Mouse (Mus musculus): ENCODE results near the gene Sprr1a.
"Not testable (repeated sequence)": the region's sequence is repeated elsewhere in the genome, so short reads cannot be mapped to it uniquely, and the experiment has no call there.

The Sprr1a gene

DNA sequence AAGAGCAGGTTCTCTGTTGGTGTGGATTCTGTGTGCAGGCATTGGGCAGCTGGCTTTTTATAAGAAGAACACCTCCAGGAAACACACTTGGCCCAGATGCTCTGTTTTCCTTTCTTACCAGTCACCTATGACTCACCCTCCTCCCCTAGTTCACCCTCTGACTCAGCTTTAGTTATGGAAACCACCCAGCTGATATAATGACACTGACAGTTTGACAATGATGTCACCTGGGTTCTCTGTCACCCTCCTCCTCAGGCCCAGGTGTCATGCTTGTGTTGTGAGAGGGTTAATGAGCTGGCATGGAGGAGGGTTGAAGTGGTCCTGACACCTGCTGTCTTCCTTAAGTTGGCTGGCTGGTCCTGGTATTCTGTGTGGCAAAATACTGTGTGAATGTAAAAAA, at the start of gene Sprr1a:
Gene Sprr1a, minus strand, starts transcription at position 33 of the 400 bp plus-strand sequence.
- DNase-seq, result no peak

DNA sequence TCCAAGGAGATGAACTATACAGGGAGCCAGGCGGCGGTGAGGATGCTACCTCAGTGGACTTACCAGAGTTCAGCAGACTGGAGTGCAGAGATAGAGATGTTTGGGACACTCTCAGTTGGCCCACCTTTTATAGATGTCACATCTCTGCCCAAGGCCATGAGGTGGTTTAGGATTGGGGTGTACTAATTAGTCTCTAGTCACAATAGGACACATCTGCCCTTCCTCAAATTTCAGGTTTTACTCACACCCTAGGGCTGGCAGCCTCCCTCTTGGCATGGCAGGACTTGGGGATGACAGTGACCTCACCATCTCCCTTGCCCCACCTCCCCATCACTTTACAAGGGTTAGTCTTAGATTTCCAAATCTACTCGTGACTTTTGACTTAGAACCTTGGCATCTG, 48.7 kb upstream of the Sprr1a start, which contains the start of gene 2310046K23Rik:
Gene 2310046K23Rik, minus strand, starts transcription at position 101 of the 400 bp plus-strand sequence.
- DNase-seq, result no peak

DNA sequence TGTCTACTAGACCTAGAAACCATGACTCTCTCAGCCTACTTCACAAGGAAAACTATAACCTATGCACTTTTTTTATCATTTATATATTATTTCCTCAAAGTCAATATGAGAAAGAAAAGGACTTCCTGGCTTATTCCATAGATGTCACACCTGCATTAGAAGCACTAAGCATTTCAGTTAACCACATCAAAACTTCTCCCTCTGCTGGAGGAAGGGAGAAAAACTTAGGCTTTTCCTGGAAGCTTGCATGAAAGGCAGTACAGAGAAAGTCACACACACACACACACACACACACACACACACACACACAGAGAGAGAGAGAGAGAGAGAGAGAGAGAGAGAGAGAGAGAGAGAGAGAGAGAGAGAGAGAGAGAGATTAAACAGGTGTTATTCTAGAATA, 26.6 kb upstream of the Sprr1a start:
- DNase-seq, result no peak

DNA sequence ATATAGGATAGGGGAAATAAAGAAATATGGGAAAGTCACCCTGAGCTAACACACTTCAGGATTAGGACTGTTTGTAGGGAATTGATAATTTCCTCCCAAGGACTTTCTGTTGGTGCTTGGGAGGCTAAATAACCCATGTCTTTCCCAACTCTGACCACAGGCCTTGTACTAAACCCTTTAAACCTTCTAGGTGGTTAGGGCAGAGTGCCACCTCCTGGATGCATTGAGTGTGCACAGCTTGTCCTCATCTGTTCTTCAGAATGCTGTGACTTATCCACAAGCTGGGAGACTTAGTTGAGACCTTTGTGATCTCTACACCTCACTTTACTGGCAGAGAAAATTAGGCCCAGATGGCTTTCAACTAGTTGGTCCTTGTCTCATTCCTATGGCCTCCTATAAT, 25.1 kb upstream of the Sprr1a start:
- DNase-seq, result no peak

DNA sequence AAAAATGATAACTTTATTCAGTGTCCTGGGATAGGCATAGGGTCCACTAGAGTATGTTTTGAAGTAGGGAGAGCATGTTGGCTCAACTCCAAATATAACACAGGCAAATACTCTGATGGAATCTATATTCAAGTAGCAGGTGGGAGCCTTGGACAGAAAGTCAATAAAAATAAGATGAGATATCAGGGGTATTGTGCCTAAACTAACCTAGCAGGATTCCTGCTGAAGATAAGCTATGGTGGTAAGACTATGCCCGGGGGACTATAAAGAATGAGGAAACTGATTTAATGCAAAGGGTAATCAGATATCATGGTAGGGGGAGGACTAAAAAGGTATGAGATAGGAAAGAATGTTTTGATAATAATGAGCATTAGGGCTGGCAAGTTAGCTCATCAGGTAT, 22.5 kb upstream of the Sprr1a start:
- no peak for DNase-seq

DNA sequence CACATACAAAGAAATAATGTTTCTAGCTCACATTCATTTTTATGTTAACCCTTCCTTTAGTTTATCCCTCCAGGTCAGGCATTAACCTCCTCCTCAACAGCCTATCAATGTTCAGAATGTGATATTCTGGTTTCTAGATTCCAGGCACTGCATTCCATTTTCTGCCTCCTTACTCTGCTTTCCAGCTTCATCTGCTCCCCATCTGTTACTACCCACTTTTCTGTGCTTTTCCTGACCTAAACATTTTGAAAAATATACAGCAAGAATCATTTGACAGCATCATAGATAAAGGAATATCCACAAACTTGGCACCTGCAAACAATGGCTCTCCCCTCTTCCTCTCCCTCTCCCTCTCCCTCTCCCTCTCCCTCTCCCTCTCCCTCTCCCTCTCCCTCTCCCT, 17.8 kb upstream of the Sprr1a start:
- DNase-seq, result no peak

DNA sequence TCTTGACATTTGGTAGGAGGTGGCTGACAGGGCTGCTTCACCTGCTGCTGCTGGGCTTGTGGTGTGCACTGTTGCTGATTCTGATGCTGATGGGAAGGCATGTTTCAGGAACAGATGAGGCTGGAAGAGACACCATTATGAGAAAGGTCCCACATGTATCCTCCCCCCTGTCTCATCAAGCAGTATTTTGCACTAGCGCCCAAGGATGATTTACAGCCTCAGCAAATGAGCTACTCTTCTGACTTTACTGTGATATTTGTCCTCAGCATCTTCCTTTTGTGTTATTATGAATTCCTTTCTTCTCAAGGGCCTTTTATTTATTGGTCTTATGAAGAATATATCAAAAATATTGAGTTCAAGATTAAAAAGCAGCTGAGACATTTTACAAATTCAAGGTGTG, 14.7 kb upstream of the Sprr1a start, which contains the start of gene Sprr4:
Gene Sprr4, minus strand, starts transcription at position 101 of the 400 bp plus-strand sequence.
- DNase-seq, result no peak

DNA sequence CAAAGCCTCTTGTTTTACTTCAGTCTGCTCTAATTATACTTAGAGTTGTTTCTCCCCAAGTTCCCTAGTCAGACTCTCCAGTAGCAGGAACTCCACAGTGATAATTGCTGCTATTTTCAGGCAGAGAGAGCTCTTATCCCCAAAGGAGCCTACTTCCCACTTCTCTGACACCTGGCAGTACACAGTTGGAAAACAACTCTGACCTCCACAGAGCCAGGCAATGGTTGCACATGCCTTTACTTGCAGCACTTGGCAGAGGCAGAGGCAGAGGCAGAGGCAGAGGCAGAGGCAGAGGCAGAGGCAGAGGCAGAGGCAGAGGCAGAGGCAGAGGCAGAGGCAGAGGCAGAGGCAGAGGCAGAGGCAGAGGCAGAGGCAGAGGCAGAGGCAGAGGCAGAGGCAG, 4.6 kb upstream of the Sprr1a start:
- not testable (repeated sequence) for DNase-seq

DNA sequence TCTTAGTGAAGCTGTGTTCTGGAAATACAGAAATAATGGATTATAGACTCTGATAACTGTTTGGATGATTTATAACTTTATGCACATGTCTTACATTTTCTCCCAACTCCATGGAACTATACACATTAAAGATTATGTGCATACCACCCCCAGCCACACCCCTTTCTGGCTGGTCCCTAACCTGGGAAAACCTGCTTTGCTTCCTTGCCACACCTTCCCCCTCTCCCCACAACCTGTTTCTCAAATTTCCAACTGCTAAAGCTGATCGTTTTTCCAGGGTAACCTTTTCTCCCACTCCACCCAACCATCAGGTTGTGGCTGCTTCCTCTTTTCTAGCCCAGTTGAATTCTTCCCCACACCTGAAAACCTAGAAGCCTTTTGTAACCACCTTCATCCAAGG, 612 bp upstream of the Sprr1a start:
- no peak for DNase-seq

DNA sequence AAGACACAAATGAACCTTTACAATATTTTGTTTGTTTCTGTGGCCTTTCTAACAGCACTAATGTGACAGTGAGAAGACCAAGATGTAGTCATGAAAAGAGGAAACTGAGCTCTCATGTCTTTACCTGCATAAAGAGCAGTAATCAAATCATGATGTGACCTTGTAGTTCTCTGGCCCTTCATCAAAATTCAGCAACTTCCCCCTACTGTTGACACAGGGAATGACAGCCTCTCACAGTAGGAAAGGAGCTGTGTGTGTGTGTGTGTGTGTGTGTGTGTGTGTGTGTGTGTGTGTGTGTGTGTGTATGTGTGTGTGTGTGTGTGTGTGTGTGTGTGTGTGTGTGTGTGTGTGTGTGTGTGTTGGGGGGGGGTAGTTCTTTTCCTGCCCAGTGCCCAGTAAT, 4.4 kb downstream of the Sprr1a start:
- DNase-seq, result not testable (repeated sequence)

DNA sequence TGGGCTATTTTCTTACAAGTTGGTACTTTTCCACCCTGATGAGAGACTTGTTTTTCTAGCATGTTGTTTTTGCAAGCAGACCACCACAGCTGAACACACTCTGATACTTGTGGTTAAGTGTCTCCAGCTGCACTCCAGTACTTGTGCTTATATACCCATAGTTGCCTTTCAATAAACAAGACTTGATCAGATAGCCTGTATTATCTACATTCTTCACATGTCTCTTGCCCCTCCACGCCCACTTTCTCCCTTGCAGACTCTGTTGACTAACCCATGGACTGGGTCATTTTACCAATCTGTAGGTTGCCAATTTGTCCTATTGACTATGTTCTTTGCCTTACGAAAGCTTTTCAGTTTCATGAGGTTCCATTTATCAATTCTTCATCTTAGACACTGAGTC, 15.6 kb downstream of the Sprr1a start:
- no peak for DNase-seq

DNA sequence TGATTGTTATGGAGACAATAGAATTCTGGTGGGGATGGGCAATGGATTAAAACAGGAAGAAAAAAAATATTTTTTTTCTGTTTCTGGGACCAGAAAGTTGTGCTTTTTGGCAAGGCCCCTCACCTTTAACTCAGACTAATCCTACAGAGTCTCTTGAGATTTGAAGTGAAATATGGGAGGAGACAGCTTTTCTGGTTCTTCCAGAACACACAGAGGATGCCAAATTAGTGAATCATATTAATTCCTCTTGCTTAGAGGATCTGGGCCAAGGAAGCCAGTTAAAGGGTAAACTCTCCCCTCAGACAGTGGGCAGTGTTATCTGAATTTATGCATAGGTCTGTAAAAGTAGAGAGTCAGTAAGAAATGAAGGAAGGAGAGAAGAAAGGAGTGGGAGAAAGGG, 18.3 kb downstream of the Sprr1a start:
- DNase-seq, result no peak

DNA sequence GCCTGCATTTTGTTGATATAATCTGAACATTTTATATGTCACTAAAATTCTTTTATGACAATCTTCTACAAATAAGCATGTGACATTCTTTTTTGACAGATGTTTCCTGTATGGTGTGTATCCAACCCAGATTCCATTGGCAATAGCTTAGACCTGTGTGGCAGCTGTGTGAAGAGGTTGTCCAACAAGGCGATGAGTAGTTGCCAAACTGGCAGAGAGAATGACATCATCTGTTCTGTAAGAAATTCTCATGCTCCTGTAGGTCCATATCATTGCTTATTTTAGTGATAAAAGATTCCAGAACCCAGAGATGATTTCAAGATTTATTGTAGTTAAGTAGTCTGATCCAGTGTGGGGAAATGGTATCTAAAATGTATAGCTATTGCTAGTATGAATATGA, 19.1 kb downstream of the Sprr1a start:
- DNase-seq, result no peak

DNA sequence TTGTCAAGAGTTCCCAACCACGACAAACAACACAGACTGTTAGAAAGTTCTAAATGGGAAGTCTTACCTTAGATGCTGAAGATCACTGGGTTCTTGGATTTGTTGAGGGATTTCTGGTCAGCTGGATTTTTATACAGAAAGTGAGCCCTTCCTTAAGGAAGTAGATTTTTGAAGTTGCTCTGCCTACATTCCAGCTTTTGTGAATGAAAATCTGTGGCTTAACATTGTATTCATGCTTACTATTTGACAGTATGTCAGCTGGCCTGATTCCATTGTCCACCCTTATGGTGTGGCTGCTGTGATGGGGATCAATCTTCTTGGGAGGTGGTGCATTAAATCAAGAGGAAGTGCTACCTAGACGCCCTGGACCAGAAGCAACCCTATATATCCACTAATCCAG, 27.1 kb downstream of the Sprr1a start, which contains the start of gene Sprr3:
Gene Sprr3, minus strand, starts transcription at position 101 of the 400 bp plus-strand sequence.
- DNase-seq, result no peak

DNA sequence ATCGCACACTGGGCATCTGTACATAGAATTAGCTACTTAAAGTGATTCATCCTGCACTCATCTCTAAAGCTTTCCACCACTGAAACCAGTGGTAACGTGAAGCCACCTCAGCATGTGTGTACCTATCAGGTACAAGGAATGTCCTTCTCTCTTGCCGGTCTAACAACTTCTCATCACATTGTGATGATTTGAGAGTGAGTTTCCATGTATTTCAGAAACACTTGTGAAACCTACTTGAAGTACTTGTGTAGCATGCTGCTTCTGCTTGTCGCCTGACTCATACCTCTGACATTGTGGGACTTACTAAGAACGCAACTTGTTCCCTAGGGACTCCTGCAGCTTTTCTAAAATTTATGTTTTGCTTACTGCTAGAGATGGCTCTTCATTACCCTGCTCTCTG, 30.5 kb downstream of the Sprr1a start:
- no peak for DNase-seq

DNA sequence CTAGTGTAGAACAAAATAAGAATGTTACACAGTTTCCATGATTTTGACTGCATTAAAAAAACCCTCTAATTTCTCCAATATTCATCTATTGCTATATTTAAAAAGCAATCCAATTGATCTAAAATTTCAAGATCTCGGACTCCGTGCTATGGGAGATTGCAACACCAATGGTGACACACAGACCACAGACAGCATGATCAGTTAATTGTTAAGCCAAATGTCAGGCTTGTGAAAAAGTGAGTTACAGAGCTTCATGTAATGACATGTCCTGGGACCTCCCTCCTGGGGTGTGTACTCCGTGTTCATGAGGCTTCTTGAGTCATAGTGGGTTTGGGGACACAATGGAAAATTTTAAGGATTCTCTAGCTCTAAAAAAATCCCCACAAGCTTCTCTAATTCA, 45.5 kb downstream of the Sprr1a start:
- no peak for DNase-seq

DNA sequence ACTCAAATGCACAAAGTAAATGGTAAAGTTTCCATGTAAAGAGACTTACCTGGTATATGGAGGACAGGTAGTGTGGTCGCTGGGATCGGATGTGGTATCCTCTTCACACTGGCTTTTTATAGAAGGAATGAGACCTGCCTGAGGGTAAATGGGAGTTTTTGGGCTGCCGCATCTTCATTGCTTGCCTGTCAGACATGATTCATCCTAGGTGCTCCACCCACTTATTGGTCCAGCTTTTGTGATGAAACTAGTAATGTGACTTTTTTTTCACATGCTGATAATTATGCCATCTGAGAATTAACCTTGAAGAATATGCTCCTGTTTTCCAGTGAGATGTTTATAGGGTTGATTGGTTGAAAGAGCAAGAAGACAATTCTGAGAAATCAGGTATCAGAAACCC, 47.0 kb downstream of the Sprr1a start, which contains the start of gene Sprr1b:
Gene Sprr1b, minus strand, starts transcription at position 101 of the 400 bp plus-strand sequence.
- DNase-seq, result no peak

Measured in spleen, adult 18-20 months (tissue).